Mouse (Mus musculus) effector memory CD4-positive, alpha-beta T cell, adult 7 months (primary cell): ENCODE results near the gene Herc2. TPM values are rescaled to one million over a fixed set of nuclear protein-coding genes. Genes with fewer than 3 reads are reported as not detected.

Source experiments
- polyA plus RNA-seq: library from polyadenylated mRNA; unstranded; fragments of 100-300 nt; shearing (Covaris generic); gene quantifications from one replicate; pipeline ENCODE4 v1.2.1, GENCODE M21; 2017

The Herc2 gene
- 26.9 TPM for polyA plus RNA-seq

DNA sequence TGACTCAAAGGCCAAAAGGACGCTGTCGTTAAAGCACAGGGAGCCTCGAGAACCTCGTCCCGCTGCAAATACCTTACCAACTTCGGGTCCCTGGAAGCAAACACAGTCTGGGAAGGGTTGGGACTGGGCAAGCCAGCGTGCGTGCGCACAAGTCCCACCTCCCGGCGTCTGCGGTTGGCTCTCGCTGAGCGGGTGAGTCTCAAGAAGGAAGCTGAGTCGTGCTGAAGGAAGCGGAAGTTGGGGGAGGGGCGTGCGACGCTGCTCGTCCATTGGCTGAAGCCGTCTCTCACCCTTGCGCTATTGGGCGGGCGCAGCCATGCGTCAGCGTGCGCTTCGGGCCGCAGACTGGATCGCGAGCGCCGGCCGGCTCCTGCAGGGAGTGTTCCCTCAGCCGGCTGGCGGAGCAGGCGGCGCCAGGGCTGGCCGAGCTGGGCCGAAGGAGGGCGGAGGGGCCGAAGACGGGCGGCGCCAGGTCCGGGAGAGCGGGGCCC lies at the start of gene Herc2:
Herc2 (plus strand) TSS at position 366 of the 491 bp plus-strand sequence.

GRCm38 (mm10) chr7:56019930-56020253 lies 30.1 kb upstream of the Herc2 start, which contains the start of gene Nipa1:
TSS of gene Nipa1 (minus strand) at chr7:56019954.

GRCm38 (mm10) chr7:56239543-56239942 lies 189.5 kb downstream of the Herc2 start, which contains the start of gene Oca2:
TSS of gene Oca2 (plus strand) at chr7:56239760.

Other genes starting within 250 kb of the Herc2 start
- 24.8 TPM for gene Cyfip1, start 208.5 kb upstream of the Herc2 start, polyA plus RNA-seq
- 39.5 TPM for gene Nipa2, start 87.7 kb upstream of the Herc2 start, polyA plus RNA-seq
- gene Nipa1, start 30.2 kb upstream of the Herc2 start, polyA plus RNA-seq, result 0.91 TPM
- gene Oca2, start 189.6 kb downstream of the Herc2 start, polyA plus RNA-seq, result not detected